Mouse (Mus musculus): ENCODE data around the gene Tle4.
"Not testable (repeated sequence)": the region's sequence is repeated elsewhere in the genome, so short reads cannot be mapped to it uniquely, and the experiment has no call there.

Tle4 gene

DNA sequence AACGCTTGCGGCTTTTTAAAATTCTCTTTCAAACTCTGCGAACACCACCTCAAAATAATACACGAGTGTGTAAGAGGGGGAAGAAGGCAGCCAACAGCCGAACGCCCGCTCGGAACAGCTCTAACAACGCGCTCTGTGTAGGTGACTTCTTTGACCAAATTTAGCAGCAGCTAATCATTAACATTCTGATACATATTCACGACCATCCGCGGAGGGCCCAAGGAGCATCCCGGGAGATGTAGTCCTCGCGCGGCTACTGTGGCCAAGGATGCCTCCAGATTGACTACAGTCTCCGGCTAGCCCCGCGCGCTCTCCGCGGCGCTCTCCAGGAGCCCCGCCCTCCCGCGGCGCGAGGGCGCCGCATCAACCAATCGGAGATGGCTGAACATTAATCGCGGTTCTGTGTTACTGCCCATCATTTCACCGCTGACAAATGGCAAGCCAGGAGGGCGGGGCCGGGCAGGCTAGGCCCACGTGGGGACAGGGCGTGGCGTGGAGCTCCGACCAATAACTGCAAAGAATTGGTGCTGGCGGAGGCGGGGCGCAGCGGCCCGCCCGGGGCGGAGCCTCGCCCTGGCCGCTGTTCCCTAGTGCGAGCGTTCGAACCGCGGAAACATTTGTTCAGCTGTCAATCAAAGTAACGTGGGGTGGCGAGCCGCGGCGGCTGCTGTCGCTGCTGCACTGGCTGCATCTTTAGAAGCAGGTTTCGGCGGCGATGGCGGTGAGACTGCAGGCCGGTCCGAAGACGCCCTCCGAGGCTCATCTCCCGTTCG lies at the start of gene Tle4:
Gene Tle4, minus strand, starts transcription at position 135 of the 773 bp plus-strand sequence.
- peak; percentile 100 for DNase-seq (ENCODE audit: low spot score in 2 of 2)

DNA sequence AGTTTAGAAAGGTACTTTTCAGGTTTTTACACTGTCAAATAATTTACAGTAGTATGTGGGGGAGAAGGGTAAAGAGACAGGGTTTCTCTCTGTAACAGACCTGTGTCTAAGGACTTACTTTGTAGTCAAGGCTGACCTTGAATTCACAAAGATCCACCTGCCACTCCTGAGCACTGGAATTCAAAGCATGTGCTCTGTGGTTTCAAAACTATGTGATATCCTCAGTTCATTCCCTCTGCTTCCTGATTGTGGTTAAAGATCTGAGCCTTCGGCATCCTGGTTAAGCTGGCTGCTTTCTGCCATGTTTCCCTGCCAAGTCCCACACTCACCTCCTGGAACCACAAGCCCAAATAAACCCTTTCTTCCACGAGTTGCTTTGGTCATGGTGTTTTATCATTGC lies 47.8 kb upstream of the Tle4 start:
- DNase-seq (ENCODE audit: low spot score in 2 of 2) = no peak

DNA sequence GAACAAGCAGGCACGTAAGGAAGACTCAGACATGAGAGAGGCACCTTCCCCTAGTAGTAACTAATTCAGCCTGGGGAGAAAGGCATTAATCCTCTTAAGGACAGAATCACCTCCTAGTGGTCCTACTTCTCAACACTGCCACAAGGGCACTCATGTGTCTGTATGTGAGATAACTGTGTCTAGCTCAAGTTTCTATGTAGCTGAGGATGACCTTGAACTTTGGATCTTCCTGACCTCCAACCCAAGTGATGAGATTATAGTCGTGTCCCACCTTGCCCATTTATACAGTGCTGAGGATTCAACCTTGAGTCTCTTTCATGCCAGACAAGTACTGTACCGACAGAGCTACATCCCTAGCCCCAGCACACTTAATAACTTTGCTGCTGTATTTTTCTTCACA lies 46.9 kb upstream of the Tle4 start:
- DNase-seq (ENCODE audit: low spot score in 2 of 2) = no peak

DNA sequence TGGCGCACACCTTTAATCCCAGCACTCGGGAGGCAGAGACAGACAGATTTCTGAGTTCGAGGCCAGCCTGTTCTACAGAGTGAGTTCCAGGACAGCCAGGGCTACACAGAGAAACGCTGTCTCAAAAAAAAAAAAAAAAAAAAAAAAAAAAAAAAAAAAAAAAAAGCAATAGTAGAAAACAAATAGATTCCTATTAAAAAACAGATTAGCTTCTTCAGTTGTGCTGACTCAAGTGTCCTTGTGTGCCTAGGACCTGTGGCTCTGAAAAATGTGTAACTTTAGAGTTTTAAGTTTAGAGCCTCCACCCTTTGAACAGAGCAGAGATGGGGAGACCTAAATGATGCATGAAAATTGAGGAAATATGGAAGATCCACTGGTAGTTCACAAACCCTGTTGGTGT lies 45.2 kb upstream of the Tle4 start:
- DNase-seq (ENCODE audit: low spot score in 2 of 2) = not testable (repeated sequence)

DNA sequence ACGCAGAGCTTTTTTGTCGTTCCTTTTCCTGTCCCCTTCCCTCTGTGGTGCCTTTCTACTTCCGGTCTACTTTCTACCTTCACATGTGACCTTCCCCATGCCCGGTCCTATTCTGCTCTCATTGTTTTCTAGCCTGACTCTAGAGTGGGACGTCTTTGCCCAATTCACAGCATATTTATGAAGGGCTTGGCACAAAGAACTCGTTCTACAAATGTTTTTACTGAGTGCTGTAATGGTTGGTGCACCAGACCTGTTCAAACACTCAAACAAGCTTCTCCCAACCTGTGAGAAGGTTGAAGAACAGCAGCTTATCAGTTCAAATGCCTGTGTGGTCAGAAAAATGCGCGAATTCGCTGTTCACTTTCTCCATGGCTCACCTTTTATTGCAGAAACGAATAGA lies 44.8 kb upstream of the Tle4 start:
- DNase-seq (ENCODE audit: low spot score in 2 of 2) = no peak

DNA sequence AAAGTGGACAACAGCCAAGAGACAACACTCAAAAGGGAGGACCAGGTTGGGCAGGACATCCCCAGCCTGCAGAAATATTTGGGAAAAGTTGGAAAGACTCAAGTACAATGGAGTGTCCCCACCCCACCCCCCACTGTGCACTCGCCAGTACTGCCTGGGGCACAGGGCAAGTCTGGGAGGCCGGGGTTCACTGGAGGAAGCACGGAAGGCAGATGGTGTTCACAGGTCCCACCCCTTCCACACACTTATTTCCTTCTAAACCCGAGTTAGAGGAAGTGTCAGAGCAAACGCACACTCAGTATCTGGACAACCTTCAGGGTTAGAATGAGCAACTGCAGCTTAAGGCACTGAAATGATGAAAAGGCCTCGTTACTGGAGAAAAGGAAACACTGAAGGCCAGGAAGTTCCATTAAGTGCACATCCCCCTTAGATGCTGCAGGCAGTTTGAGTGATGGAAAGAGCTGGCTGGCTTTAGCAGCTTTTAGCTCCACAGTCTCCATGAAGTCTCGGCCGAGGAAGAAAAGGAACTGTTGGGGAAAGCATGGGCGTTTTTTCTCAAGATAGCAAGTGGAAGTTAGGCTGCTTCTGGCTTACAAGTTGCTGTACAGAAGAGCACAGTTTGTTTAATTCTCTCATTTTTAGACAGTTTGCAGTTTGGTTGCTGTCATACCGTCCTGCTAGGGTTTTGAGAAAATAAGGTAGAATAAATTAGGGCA lies 37.5 kb upstream of the Tle4 start:
- no peak for DNase-seq (ENCODE audit: low spot score in 2 of 2)

DNA sequence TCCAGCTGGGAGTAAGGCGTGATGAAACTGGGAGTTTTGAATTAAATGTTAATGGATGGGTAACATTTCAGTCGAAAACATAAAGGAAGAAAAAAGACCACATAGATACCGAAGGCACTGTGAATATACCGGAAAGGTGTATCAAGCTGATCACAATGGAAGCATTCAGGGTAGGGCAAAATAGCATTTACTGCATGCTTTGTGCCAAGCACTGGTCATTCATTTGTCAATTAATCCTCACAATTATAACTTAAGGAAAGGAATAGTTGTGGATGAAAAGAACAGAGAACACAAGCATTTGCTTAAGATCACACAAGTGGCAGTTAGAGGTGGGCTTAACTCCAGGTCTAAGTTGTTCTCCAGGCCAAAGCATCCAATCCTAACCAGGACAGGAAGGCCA lies 25.5 kb upstream of the Tle4 start:
- DNase-seq (ENCODE audit: low spot score in 2 of 2) = no peak

DNA sequence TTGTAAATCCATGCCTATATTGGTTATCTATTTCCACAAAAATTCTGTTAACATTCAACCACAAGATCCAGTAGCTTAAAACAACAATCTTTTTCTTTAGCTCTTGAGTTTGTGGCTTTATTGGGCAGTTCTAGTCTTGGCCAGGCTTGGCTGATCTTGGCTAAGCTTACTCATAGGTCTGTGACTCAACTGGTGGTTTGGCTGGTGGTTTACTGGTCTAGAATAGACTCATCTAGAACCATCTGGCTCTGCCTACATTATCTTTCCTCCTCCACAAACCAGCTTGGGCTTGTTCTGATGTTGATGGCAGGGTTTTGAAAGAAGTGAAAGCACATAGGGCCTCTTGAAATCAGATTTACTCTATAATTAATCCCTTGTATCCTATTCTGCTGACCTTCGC lies 22.7 kb upstream of the Tle4 start:
- no peak for DNase-seq (ENCODE audit: low spot score in 2 of 2)

DNA sequence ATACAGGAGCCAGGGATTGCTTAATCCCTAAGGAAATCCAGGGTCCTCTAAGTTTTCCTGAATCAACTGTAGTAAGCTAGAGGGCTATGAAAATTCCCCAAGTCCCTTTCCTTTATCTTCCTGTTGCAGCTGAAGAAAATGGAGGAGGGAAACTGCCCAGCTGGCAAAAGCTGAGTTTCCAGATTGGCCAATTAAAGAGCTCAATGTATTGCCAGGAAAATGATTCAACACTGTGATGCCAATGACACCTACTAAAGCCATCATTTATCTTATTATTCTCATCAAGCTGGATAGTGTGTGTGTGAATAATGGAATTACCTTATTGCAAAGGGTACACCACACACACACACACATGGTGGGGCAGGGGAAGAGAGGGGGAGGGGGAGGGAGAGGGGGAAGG lies 22.0 kb upstream of the Tle4 start:
- no peak for DNase-seq (ENCODE audit: low spot score in 2 of 2)

DNA sequence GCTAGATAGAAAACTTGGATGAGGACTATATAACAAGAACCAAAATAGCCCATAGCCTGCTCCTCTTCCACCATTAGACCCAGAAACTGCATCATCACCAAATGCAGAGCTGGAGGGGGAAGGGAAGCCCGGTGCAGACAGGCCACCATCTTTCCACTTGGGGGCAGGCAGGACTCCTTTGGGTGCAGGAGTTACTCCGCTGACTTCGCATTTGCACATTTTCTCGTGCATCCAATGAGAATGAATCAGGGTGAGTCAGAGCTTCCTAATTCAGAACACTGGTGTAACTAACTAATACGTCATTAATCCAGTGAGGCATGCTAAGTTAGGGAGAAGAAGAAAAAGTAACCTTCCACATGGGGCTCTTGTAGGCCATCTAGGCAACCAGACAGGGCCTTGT lies 17.0 kb upstream of the Tle4 start:
- DNase-seq (ENCODE audit: low spot score in 2 of 2) = no peak

DNA sequence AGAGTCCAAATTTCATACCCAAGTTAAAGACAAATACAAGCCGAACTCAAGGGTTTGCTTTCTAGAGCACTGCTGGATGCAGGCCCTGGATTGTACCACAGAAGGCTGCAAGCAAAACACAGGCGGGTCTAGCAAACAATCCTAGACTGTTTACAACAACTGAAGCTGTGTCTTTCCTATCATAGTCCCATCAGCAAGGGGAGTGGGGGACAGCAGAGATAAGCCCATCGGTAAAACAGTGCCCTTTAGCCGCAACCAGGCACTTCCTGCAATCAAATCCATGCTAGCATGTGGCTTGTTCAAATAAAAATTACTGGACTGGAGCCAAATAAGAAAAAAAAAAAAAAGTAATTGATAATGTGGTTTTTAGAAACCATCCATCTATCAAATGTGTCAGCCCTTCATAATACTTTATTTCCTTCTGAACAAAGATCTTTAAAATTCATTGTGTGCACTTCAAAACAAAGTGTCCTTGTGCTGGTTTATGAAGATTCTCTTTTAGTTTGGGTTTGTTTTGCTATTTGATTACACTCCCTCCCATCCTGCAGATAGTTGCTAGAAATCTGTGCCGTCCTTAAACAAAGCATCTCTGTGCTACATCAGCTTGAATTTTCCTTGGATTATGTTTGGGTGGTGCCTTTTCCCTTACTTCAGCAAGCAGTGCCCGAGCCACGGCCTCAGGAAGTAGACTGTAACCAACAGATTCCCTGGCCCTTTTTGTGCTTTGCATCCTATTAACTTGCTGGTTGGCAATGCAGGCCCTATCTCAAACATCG lies 12.9 kb upstream of the Tle4 start:
- DNase-seq (ENCODE audit: low spot score in 2 of 2) = no peak

DNA sequence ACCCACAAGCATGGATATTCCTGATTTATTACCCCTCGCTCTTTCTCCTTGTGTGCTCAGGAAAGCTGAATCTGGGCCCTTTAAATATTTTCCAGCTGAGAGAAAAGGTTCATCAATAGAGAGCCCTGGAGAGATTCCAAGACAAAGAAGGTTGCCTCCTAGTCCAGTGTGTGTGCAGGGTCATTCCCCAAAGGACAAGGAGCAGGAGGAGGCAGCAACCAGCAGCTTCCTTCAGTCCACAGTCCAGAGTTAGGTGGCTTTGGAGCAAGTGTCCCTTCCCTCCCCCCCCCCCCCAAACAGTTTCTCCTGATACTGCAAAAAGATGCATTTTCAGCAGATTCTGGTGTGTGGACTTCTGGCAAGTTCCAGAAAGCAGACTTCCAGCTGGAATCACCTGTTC lies 3.0 kb upstream of the Tle4 start:
- no peak for DNase-seq (ENCODE audit: low spot score in 2 of 2)

DNA sequence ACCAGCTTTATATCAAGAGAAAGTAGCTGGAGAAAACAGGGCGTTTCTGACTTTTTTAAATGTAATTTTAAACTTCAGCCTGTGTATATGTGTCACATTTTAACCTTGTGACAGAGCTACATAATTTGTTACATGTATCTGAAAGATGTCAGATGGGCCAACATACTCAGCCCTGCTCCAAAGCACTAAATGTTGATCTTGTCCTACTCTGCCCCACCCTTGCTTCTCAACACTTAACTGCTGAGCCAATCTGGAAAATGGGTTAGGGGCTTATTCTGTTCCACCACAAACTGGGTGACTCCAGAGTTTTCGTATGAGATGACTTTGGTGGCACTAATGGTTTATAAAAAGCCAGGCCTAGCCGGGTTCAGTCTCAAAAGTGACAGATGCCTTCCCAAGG lies 2.5 kb upstream of the Tle4 start:
- no peak for DNase-seq (ENCODE audit: low spot score in 2 of 2)

DNA sequence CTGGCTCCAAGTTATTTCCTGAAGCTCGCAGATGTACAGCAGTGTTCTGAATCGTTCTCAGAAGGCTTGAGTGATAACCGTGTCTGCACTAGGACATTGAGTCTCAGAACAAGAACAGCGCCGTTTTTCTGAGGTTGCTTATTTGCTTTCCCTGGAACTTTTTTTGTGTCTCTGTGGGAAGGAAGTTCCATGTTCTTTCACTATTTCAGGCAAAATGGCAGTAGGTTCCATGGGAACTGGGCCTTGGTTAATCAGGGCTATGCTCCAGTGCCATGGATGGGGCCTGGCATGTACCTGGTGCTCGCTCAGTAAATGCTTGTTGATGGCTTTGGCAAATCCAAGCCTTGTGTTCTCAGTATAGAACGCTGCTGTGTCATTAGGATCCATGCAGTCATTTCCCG lies 2.0 kb upstream of the Tle4 start:
- no peak for DNase-seq (ENCODE audit: low spot score in 2 of 2)

DNA sequence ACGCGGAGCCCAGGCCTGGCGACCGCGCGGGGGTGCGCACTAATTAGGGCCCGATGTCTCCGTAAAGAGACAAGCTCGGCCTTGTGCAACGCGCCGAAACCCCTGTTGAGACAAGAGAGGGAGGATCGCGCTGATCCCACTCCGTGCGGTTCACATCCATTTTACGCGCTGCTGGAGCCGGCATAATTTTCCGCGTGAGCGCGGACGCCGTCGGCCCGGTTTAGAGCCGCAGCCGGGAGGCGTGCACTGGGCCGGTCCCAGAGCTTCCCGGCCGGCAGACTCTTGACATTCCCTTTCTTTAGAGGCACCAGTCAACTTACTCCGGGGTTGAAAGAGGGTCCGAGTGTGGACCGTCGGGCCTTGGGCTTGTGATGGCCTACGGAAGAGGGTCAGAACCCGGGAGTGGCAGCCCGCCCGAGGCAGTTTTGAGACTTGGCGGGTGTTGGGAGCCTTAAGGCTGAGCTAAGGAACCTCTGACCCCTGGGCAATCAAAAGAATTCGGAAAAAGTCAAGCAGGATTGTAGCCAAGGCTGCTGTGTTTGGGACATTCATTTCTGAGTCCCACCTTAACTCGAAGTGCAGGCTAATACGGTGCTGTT lies 938 bp upstream of the Tle4 start:
- no peak for DNase-seq (ENCODE audit: low spot score in 2 of 2)

DNA sequence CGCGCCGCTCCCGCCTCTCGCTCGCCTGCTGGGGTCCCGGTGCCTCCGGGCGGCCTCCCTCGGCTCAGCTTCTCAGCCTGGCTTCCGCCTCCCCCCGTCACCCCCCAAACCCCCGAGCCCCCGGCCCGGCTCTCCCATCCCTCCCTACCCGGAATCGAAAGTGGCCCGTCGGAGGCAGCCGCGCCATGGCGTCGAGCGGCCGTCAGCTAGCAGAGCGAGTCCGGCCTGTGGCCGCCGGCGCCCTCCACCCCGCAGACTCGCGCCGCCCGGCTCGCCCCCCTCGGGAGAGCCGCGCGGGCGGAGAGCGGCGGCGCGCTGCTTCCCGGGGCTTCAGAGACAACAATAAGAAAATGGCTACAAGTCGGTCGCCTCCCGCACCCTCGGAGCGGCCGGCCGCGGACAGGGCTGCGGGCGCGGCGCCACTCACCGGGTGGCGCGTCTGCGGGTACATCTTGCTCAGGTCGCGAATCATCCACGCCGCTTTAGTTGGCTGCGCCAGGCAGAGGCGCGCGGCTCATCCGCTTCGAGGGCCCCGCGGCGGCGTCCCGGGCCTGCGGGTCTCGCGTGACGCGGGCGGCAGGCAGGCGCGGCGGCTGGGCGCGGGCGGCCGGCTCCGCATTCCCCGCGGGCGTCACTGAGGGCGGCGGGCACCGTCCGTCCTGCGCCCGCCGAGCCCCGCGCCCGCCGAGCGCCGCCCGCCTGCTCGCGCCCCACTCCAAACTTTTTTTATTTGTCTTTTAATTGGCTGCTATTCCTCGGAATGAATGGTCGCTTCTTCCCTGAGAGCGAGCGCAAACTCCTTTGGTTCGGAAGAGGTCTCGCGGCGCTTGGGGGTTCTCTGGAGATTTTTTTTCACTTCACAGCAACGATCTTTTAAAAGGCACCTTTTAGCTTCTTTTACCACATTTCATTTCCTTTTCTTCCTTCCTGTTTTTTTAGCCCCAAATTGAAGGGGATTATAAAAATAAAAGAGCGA lies 622 bp downstream of the Tle4 start:
- DNase-seq (ENCODE audit: low spot score in 2 of 2) = peak in 1 of 2 experiments; percentile 32

DNA sequence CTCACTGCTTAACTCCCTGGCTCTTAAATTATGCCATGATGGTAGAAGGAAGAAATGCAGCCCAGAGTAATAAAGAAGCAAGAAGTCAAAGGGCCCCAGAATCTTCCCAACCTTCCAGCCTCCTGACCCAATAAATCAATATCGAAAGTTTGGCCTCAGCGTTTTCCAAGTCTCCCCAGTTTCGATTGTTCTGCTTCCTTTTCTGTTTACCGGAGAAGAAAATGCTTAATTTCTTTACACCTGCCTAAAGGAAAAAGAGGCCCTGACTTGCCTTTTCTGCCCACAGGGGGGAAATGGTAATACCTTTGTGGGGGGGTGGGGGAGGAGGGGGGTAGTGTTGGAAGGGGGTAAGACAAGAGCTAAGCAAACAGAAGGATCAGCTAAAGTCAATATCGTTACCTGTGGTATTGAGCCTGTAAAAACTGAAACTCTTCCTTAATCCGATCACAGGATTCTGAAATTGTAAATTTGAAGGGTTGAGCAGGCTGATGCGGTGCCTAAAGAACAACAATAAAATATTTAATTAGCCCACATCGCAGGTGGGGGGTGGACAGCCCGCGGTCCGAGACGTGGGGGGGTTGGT lies 1.4 kb downstream of the Tle4 start:
- DNase-seq (ENCODE audit: low spot score in 2 of 2) = no peak

DNA sequence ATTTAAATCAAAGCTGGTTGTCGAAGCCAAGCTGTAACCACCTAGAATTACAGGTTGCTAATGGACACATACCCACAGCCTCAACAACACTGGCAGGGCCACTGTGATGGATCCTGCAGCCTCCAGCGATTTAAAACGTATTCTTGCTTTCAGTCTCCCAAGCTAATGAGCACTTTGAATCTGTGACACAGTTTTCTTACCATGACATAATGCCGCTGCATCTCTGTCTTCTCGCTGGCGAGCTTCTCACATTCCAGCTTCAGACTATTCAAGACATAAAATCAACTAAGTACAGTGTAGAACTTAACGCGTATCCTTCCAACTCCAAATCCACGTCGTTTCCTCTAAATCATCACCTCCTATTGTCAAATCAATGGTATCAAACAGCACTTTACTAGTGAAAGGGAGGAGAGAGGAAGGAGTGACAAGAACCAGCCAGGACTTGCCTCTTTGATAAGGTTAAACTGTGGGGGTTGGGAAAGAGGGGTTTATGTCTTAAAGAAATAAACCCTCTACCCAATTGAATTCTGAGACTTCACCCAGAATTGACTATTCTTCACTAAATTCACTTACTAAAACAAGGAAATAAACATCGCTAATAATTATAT lies 2.4 kb downstream of the Tle4 start:
- no peak for DNase-seq (ENCODE audit: low spot score in 2 of 2)

DNA sequence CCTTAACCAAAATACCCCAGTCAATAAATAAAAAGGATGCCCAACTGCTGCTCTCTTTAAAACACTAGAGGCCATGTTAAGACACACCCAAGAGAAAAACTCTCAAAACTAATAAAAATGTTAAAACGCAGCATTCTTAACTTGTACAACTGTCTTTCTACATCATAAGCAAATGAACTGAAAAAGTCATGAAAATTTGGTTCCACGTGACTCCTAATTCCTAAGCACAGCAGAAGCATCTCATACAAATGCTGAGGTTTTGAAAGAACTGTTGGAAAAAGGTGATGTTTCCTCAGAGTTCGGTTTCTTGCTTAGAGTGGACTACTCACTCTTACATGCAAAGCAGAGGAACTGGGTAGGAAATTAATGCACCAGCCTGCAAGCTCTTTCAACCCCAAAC lies 3.3 kb downstream of the Tle4 start:
- no peak for DNase-seq (ENCODE audit: low spot score in 2 of 2)

DNA sequence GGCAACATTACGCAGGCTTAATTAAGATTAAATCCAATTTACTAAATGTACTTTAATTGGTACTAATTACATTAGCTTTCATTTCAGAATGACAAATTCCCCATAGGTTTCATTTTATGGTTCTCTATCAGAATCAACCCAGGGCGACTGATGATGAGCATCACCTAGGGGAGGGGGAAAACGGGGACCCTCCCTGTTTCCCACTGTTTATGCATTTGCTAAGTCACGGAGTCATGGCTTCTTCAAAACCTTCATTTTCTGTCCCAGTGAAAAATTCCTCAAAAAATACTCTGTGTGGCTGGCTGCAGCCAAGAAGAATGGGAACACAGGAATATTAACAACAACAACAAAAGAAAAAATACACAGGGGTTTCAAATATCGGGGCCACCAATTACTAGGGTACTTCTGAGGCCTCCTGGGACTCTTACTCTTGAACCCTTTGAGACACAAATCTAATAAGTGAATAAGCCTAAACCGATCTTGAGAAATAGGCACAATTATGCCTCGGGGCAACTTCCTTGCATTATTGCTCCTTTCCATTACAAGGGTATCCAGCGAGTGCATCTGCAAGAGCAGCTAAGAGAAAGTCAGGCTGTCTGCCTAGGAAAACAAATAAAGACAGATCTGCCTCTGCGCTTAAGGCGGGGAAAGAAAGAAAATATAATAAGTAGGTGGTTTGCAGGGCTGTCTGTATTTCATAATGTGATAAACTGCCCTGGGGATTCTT lies 5.9 kb downstream of the Tle4 start:
- no peak for DNase-seq (ENCODE audit: low spot score in 2 of 2)
